Mouse (Mus musculus) MEL (cell line): Measurements from ENCODE around the gene Rpa2. TPM values are rescaled to one million over a fixed set of nuclear protein-coding genes. Genes with fewer than 3 reads are reported as not detected.

Experiments
- DNase-seq: peaks from one replicate; pipeline ENCODE4 v3.0.0; 2011; ENCODE audit warnings: low read depth, low spot score
- H3K27ac ChIP-seq: 2 replicates; pipeline ENCODE4 v1.5.1; 2012; ENCODE audit warnings: low read depth, mild to moderate bottlenecking, control low read depth, low read length, moderate library complexity; ENCODE audit not compliant: control insufficient read depth
- H3K27me3 ChIP-seq, 2 experiments: fragments of 150-350 bp in 1 of 2; sonication (generic) in 1 of 2; 2 replicates each; pipeline ENCODE4 v1.6.1; 2012; ENCODE audit warnings: low read length in 2 of 2, mild to moderate bottlenecking in 2 of 2, improper control_type of control experiment in 1 of 2, moderate library complexity in 1 of 2; ENCODE audit not compliant: insufficient read depth in 2 of 2, control insufficient read depth in 1 of 2
- H3K36me3 ChIP-seq, 2 experiments: 2 replicates each; pipeline ENCODE4 v1.6.1; 2012 to 2014; ENCODE audit warnings: low read length in 2 of 2, improper control_type of control experiment in 1 of 2, inconsistent platforms in 1 of 2, mild to moderate bottlenecking in 1 of 2; ENCODE audit not compliant: insufficient read depth in 2 of 2, control insufficient read depth in 1 of 2
- H3K4me1 ChIP-seq, 2 experiments: fragments of 150-350 bp in 1 of 2; sonication (generic) in 1 of 2; 2 replicates each; pipeline ENCODE4 v1.6.1; 2012; ENCODE audit warnings: low read length in 2 of 2, improper control_type of control experiment in 1 of 2, mild to moderate bottlenecking in 1 of 2; ENCODE audit not compliant: insufficient read depth in 2 of 2, control insufficient read depth in 1 of 2
- H3K4me3 ChIP-seq, 2 experiments: fragments of 150-350 bp in 1 of 2; sonication (generic) in 1 of 2; 2 replicates each; pipeline ENCODE4 v1.5.1; 2012; ENCODE audit warnings: low read depth in 2 of 2, low read length in 2 of 2, mild to moderate bottlenecking in 2 of 2, moderate library complexity in 2 of 2, control low read depth in 1 of 2, improper control_type of control experiment in 1 of 2; ENCODE audit not compliant: control insufficient read depth in 1 of 2, insufficient read depth in 1 of 2
- H3K79me2 ChIP-seq: 2 replicates; pipeline ENCODE4 v1.6.1; 2012; ENCODE audit warnings: mild to moderate bottlenecking, low read length, moderate library complexity; ENCODE audit not compliant: control insufficient read depth, poor library complexity, insufficient read depth
- H3K9ac ChIP-seq: 2 replicates; pipeline ENCODE4 v1.6.1; 2012; ENCODE audit warnings: low read depth, mild to moderate bottlenecking, control low read depth, low read length, moderate library complexity; ENCODE audit not compliant: control insufficient read depth, poor library complexity, severe bottlenecking
- H3K9me3 ChIP-seq: fragments of 150-350 bp; sonication (generic); replicated peaks from 2 replicates; pipeline ENCODE4 v1.6.1; 2012; ENCODE audit warnings: mild to moderate bottlenecking, low read length, improper control_type of control experiment, moderate library complexity; ENCODE audit not compliant: insufficient read depth
- BHLHE40 ChIP-seq: IDR thresholded peaks from 2 replicates; pipeline ENCODE4 v1.6.1; 2012; ENCODE audit warnings: low read depth, mild to moderate bottlenecking, inconsistent platforms, low read length, improper control_type of control experiment, borderline replicate concordance
- CHD1 ChIP-seq: IDR thresholded peaks from 2 replicates; pipeline ENCODE4 v1.6.1; 2012; ENCODE audit warnings: low read depth, mild to moderate bottlenecking, inconsistent platforms, low read length, improper control_type of control experiment
- CHD2 ChIP-seq: IDR thresholded peaks from 2 replicates; pipeline ENCODE4 v1.6.1; 2011; ENCODE audit warnings: low read length, improper control_type of control experiment
- CTCF ChIP-seq, 3 experiments: IDR thresholded peaks in 2 of 3; conservative IDR thresholded peaks in 1 of 3; 2 replicates each; pipeline ENCODE4 v1.5.1; 2011 to 2012; ENCODE audit warnings: low read length in 3 of 3, low read depth in 2 of 3, mild to moderate bottlenecking in 2 of 3, improper control_type of control experiment in 1 of 3, inconsistent platforms in 1 of 3, mixed read lengths in 1 of 3, moderate library complexity in 1 of 3; ENCODE audit not compliant: control insufficient read depth in 1 of 3, insufficient read depth in 1 of 3, poor library complexity in 1 of 3, severe bottlenecking in 1 of 3
- E2F4 ChIP-seq: IDR thresholded peaks from 2 replicates; pipeline ENCODE4 v1.6.1; 2011; ENCODE audit warnings: low read depth, low read length, improper control_type of control experiment, borderline replicate concordance
- ELF1 ChIP-seq: IDR thresholded peaks from 2 replicates; pipeline ENCODE4 v1.6.1; 2014; ENCODE audit warnings: low read depth, mild to moderate bottlenecking, inconsistent platforms, low read length, improper control_type of control experiment, moderate library complexity
- EP300 ChIP-seq, 2 experiments: IDR thresholded peaks; 2 replicates each; pipeline ENCODE4 v1.6.1; 2011; ENCODE audit warnings: improper control_type of control experiment in 2 of 2, low read length in 2 of 2, low read depth in 1 of 2, mild to moderate bottlenecking in 1 of 2
- ETS1 ChIP-seq: IDR thresholded peaks from 2 replicates; pipeline ENCODE4 v1.6.1; 2012; ENCODE audit warnings: low read depth, mild to moderate bottlenecking, inconsistent platforms, low read length, improper control_type of control experiment, moderate library complexity
- GABPA ChIP-seq: IDR thresholded peaks from 2 replicates; pipeline ENCODE4 v1.6.1; 2012; ENCODE audit warnings: low read depth, mild to moderate bottlenecking, inconsistent platforms, low read length, improper control_type of control experiment, moderate library complexity
- GATA1 ChIP-seq: IDR thresholded peaks from 2 replicates; pipeline ENCODE4 v1.6.1; 2011; ENCODE audit warnings: low read depth, low read length, improper control_type of control experiment
- HCFC1 ChIP-seq: IDR thresholded peaks from 2 replicates; pipeline ENCODE4 v1.6.1; 2012; ENCODE audit warnings: low read depth, mild to moderate bottlenecking, inconsistent platforms, low read length, improper control_type of control experiment, moderate library complexity
- JUND ChIP-seq: IDR thresholded peaks from 2 replicates; pipeline ENCODE4 v1.6.1; 2011; ENCODE audit warnings: low read depth, mild to moderate bottlenecking, improper control_type of control experiment, low read length
- KAT2A ChIP-seq: conservative IDR thresholded peaks from 2 replicates; pipeline ENCODE4 v1.6.1; 2012; ENCODE audit warnings: low read depth, low read length, improper control_type of control experiment, inconsistent platforms
- MAFK ChIP-seq: IDR thresholded peaks from 2 replicates; pipeline ENCODE4 v1.6.1; 2011; ENCODE audit warnings: low read depth, mild to moderate bottlenecking, low read length, improper control_type of control experiment, borderline replicate concordance
- MAX ChIP-seq: IDR thresholded peaks from 2 replicates; pipeline ENCODE4 v1.6.1; 2011; ENCODE audit warnings: low read length, improper control_type of control experiment
- MAZ ChIP-seq: IDR thresholded peaks from 2 replicates; pipeline ENCODE4 v1.6.1; 2012; ENCODE audit warnings: low read depth, mild to moderate bottlenecking, inconsistent platforms, low read length, improper control_type of control experiment
- MEF2A ChIP-seq: IDR thresholded peaks from 2 replicates; pipeline ENCODE4 v1.6.1; 2014; ENCODE audit warnings: low read depth, mild to moderate bottlenecking, inconsistent platforms, low read length, improper control_type of control experiment; ENCODE audit not compliant: poor library complexity, insufficient replicate concordance, severe bottlenecking; ENCODE audit errors: extremely low read depth
- MXI1 ChIP-seq: IDR thresholded peaks from 2 replicates; pipeline ENCODE4 v1.6.1; 2011; ENCODE audit warnings: mild to moderate bottlenecking, low read depth, low read length, improper control_type of control experiment
- MYB ChIP-seq: IDR thresholded peaks from 2 replicates; pipeline ENCODE4 v1.6.1; 2011; ENCODE audit warnings: mild to moderate bottlenecking, low read depth, low read length, improper control_type of control experiment
- MYC ChIP-seq: IDR thresholded peaks from 2 replicates; pipeline ENCODE4 v1.6.1; 2011; ENCODE audit warnings: low read depth, mild to moderate bottlenecking, low read length, improper control_type of control experiment, moderate library complexity
- NELFE ChIP-seq: IDR thresholded peaks from 2 replicates; pipeline ENCODE4 v1.6.1; 2011; ENCODE audit warnings: low read depth, low read length, improper control_type of control experiment
- NRF1 ChIP-seq: IDR thresholded peaks from 2 replicates; pipeline ENCODE4 v1.6.1; 2014; ENCODE audit warnings: low read depth, mild to moderate bottlenecking, inconsistent platforms, low read length, improper control_type of control experiment, moderate library complexity; ENCODE audit not compliant: poor library complexity, insufficient read depth, severe bottlenecking
- POLR2A ChIP-seq, 2 experiments: IDR thresholded peaks; 2 replicates each; pipeline ENCODE4 v1.6.1; 2011 to 2012; ENCODE audit warnings: low read length in 2 of 2, mild to moderate bottlenecking in 2 of 2, control low read depth in 1 of 2, improper control_type of control experiment in 1 of 2, low read depth in 1 of 2, moderate library complexity in 1 of 2; ENCODE audit not compliant: control insufficient read depth in 1 of 2, insufficient read depth in 1 of 2, poor library complexity in 1 of 2
- POLR2AphosphoS2 ChIP-seq: IDR thresholded peaks from 2 replicates; pipeline ENCODE4 v1.6.1; 2011; ENCODE audit warnings: low read length, improper control_type of control experiment
- POLR2AphosphoS5 ChIP-seq: IDR thresholded peaks from 2 replicates; pipeline ENCODE4 v1.6.1; 2012; ENCODE audit warnings: low read depth, borderline replicate concordance, mild to moderate bottlenecking, inconsistent platforms, low read length, moderate library complexity, mixed read lengths
- RAD21 ChIP-seq: IDR thresholded peaks from 2 replicates; pipeline ENCODE4 v1.6.1; 2011; ENCODE audit warnings: mild to moderate bottlenecking, low read depth, low read length, improper control_type of control experiment
- RCOR1 ChIP-seq: IDR thresholded peaks from 2 replicates; pipeline ENCODE4 v1.6.1; 2012; ENCODE audit warnings: low read depth, mild to moderate bottlenecking, inconsistent platforms, low read length, improper control_type of control experiment
- SIN3A ChIP-seq: IDR thresholded peaks from 2 replicates; pipeline ENCODE4 v1.6.1; 2012; ENCODE audit warnings: low read length, improper control_type of control experiment, inconsistent platforms
- SMC3 ChIP-seq: IDR thresholded peaks from 2 replicates; pipeline ENCODE4 v1.6.1; 2011; ENCODE audit warnings: low read depth, low read length, improper control_type of control experiment
- TAL1 ChIP-seq: IDR thresholded peaks from 2 replicates; pipeline ENCODE4 v1.6.1; 2012; ENCODE audit warnings: mild to moderate bottlenecking, inconsistent platforms, low read length, moderate library complexity, mixed read lengths
- TBP ChIP-seq: IDR thresholded peaks from 2 replicates; pipeline ENCODE4 v1.8.0; 2011; ENCODE audit warnings: low read depth, low read length, improper control_type of control experiment
- TCF12 ChIP-seq: IDR thresholded peaks from 2 replicates; pipeline ENCODE4 v1.6.1; 2014; ENCODE audit warnings: low read depth, mild to moderate bottlenecking, inconsistent platforms, low read length, improper control_type of control experiment, moderate library complexity
- USF1 ChIP-seq: IDR thresholded peaks from 2 replicates; pipeline ENCODE4 v1.6.1; 2014; ENCODE audit warnings: low read depth, mild to moderate bottlenecking, inconsistent platforms, low read length, improper control_type of control experiment, moderate library complexity
- USF2 ChIP-seq, 2 experiments: IDR thresholded peaks; 2 replicates each; pipeline ENCODE4 v1.6.1; 2011 to 2012; ENCODE audit warnings: improper control_type of control experiment in 2 of 2, low read length in 2 of 2, borderline replicate concordance in 1 of 2, inconsistent platforms in 1 of 2, low read depth in 1 of 2, mild to moderate bottlenecking in 1 of 2; ENCODE audit not compliant: insufficient read depth in 1 of 2
- ZC3H11A ChIP-seq: IDR thresholded peaks from 2 replicates; pipeline ENCODE4 v1.6.1; 2012; ENCODE audit warnings: low read depth, mild to moderate bottlenecking, inconsistent platforms, low read length, improper control_type of control experiment
- ZKSCAN1 ChIP-seq: IDR thresholded peaks from 2 replicates; pipeline ENCODE4 v1.6.1; 2012; ENCODE audit warnings: low read depth, mild to moderate bottlenecking, inconsistent platforms, low read length, improper control_type of control experiment, moderate library complexity
- ZMIZ1 ChIP-seq: IDR thresholded peaks from 2 replicates; pipeline ENCODE4 v1.6.1; 2012; ENCODE audit warnings: low read depth, mild to moderate bottlenecking, inconsistent platforms, low read length, improper control_type of control experiment, moderate library complexity
- ZNF384 ChIP-seq: IDR thresholded peaks from 2 replicates; pipeline ENCODE4 v1.6.1; 2012; ENCODE audit warnings: low read depth, mild to moderate bottlenecking, inconsistent platforms, low read length, improper control_type of control experiment
- polyA plus RNA-seq, 2 experiments: library from polyadenylated mRNA; stranded (reverse) in 1 of 2; unstranded in 1 of 2; fragments of >175 nt in 1 of 2; fragments of >200 nt in 1 of 2; gene quantifications; 2 replicates each; pipeline versions ENCODE4 v1.2.1 to v1.2.4; 2012; ENCODE audit warnings: low replicate concordance in 2 of 2, low read depth in 1 of 2; ENCODE audit not compliant: insufficient read length in 2 of 2, insufficient read depth in 1 of 2, missing spikeins in 1 of 2
- total RNA-seq: library from RNA; depleted of rRNA; stranded (reverse); fragments of 300-350 nt; gene quantifications from 2 replicates; pipeline ENCODE4 v1.2.3, GENCODE M21; 2012

Rpa2 gene
- total and polyA plus RNA-seq, 3 experiments: 103 to 119 TPM; not detected in 1

DNA sequence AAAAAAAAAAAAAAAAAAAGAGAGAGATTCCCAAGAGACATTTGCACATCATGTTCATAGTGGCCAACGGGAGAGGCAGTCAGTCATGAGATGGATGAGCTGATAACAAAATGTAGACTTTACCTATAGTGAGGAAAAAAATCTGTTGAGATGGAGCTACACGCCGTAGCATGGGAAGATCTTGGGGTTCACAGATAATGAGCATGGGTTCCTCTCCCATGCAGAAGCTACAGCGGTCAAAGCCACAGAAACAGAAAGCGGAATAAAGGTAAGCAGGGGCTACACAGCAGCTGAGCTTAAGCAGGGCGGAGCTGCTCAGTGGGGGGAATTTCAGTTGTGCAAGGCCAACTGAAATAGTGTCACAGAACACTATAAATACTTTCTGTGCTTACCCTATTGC is 36.2 kb downstream of the Rpa2 start:
- peaks cover 24 to 37% of the 10 kb centered on the region in 2 experiments for H3K4me1 ChIP-seq
- peak overlapping the region; percentile 15 to 42 for H3K4me3 ChIP-seq
- no peaks in the 10 kb centered on the region for H3K27me3 ChIP-seq
- H3K27ac ChIP-seq: peak overlapping the region; percentile 98
- H3K9me3 ChIP-seq: no peaks in the 10 kb centered on the region
- peaks cover 0 to 40% of the 10 kb centered on the region in 2 experiments; a peak in 2 of 4 replicates for H3K36me3 ChIP-seq
- no peaks in the 10 kb centered on the region; the same call in 1 of the 2 replicates for H3K79me2 ChIP-seq
- DNase-seq: peak; percentile 89
- peak overlapping the region; percentile 38; the same call in 1 of the 2 replicates for H3K9ac ChIP-seq
- TF ChIP-seq CTCF (IDR thresholded peaks at IDR 0.05 in 2 of 3, conservative IDR thresholded peaks at IDR 0.05 in 1 of 3; ENCODE audit: control insufficient read depth in 1 of 3, insufficient read depth in 1 of 3, low read depth in 2 of 3, low read length in 3 of 3, poor library complexity in 1 of 3, severe bottlenecking in 1 of 3) (no peak), USF1 (no peak), ETS1 (peak; percentile 87), SIN3A (peak; percentile 58), KAT2A (no peak), ZMIZ1 (0 out of 2 replicates have a peak, but pooled peaks have one; percentile 39), MAZ (0 out of 2 replicates have a peak, but pooled peaks have one; percentile 3), POLR2AphosphoS5 (no peak), CHD1 (no peak), MXI1 (peak; percentile 72), SMC3 (no peak), RCOR1 (peak; percentile 83), ELF1 (no peak), TCF12 (peak; percentile 67), MYC (peak; percentile 74), RAD21 (no peak), GATA1 (peak; percentile 65), USF2 (IDR thresholded peaks at IDR 0.05; ENCODE audit: borderline replicate concordance in 1 of 2, insufficient read depth in 1 of 2, low read depth in 1 of 2, low read length in 2 of 2) (no peak), NRF1 (no peak), MAFK (no peak), EP300 (IDR thresholded peaks at IDR 0.05; ENCODE audit: low read depth in 1 of 2, low read length in 2 of 2) (peak; percentile 77 to 78), NELFE (no peak), MEF2A (no peak), TBP (0 out of 2 replicates have a peak, but pooled peaks have one; percentile 2), POLR2AphosphoS2 (no peak), POLR2A (IDR thresholded peaks at IDR 0.05; ENCODE audit: control insufficient read depth in 1 of 2, insufficient read depth in 1 of 2, low read depth in 1 of 2, low read length in 2 of 2, poor library complexity in 1 of 2) (no peak), JUND (no peak), TAL1 (peak; percentile 52), BHLHE40 (peak; percentile 10; the same call in 1 of the 2 replicates), HCFC1 (no peak), ZNF384 (peak; percentile 63), E2F4 (no peak), ZC3H11A (no peak), CHD2 (no peak), MYB (peak; percentile 80), GABPA (no peak), ZKSCAN1 (peak; percentile 44; the same call in 1 of the 2 replicates), MAX (peak; percentile 71)
